Mouse (Mus musculus) megakaryocyte, embryonic 14.5 days (primary cell): ENCODE measurements around the gene Scn1b. TPM values are rescaled to one million over a fixed set of nuclear protein-coding genes. Genes with fewer than 3 reads are reported as not detected.

Experiments used
- H3K27me3 ChIP-seq: replicated peaks from 2 replicates; pipeline ENCODE3; 2012; ENCODE audit warnings: inconsistent platforms
- H3K36me3 ChIP-seq: replicated peaks from 2 replicates; pipeline ENCODE3; 2012; ENCODE audit warnings: low read length, inconsistent platforms, mixed read lengths
- H3K4me1 ChIP-seq: 2 replicates; pipeline ENCODE4 v1.6.1; 2012; ENCODE audit warnings: inconsistent platforms
- H3K4me3 ChIP-seq: replicated peaks from 2 replicates; pipeline ENCODE3; 2012; ENCODE audit warnings: moderate library complexity, mild to moderate bottlenecking, inconsistent platforms
- H3K9me3 ChIP-seq: 2 replicates; pipeline ENCODE4 v1.6.1; 2012; ENCODE audit warnings: inconsistent platforms
- FLI1 ChIP-seq: IDR thresholded peaks from 2 replicates; pipeline ENCODE4 v1.6.1; 2012; ENCODE audit warnings: low read length, inconsistent platforms, mixed read lengths
- GATA1 ChIP-seq: IDR thresholded peaks from 3 replicates; pipeline ENCODE4 v1.6.1; 2012; ENCODE audit warnings: mixed read lengths, low read length, inconsistent platforms, borderline replicate concordance
- polyA plus RNA-seq: library from polyadenylated mRNA; stranded (reverse); fragments of >175 nt; gene quantifications from 2 replicates; pipeline ENCODE4 v1.2.3, GENCODE M21; 2012; ENCODE audit warnings: low replicate concordance; ENCODE audit not compliant: insufficient read depth

Gene Scn1b
- 8.8 and 28.4 TPM in 2 replicates for polyA plus RNA-seq

DNA sequence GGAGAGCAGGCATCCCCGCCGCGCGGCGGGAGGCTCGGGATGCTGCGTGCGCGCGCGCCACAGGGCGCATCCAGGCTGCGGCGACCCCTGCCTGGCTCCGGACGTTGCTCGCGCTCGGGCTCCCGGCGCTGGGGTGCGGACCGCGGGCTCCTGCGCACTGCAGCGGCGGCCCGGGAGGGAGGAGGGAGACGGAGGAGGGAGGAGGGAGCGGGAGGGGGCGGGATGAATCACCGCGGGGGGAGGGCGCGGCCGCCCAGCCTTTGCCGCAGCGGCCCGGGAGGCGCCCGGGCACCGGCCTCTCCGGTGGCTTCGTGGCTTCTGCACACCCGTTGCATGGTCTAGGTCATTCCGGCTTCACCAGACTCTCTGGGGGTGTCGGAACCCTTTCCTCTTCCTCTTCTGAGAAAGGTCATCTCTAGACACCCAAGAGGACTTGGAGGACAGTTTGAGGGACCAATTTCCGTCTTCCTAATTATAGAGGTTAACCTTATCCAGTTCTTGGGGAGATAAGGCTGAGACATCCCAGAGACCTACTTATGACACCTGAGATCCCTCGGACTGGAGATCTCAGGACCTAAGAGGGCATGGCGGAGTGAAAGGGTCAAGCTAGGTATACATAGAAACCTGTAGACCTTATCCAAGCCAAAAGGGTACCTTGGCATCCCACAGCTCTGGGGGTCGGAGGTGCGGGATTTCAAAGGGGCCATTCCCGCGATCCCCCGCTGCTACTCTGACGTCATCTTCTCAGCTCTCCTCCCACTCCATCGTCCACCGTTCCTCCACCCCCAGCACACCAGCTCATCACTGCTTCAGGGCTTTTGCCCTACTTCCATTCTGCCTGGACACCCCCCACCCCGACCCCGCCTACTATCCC, at the start of gene Scn1b:
Scn1b (minus strand) TSS at position 153 of the 874 bp plus-strand sequence.
- Histone ChIP-seq H3K27me3 (peaks cover 52% of the 10 kb centered on the region), H3K4me1 (peaks cover 53% of the 10 kb centered on the region), H3K9me3 (no peaks in the 10 kb centered on the region), H3K4me3 (peak within 1 kb of the TSS; percentile 91), H3K36me3 (peaks cover 43% of the 10 kb centered on the region)
- TF ChIP-seq GATA1 (no peak), FLI1 (no peak)

GRCm38 (mm10) chr7:31175096-31175495, 48.3 kb upstream of the Scn1b start:
- Histone ChIP-seq H3K27me3 (peaks cover 9% of the 10 kb centered on the region), H3K4me3 (no peak overlapping the region), H3K36me3 (no peaks in the 10 kb centered on the region), H3K9me3 (0 out of 2 replicates have a peak, but pooled peaks cover 4% of the 10 kb centered on the region), H3K4me1 (peaks cover 49% of the 10 kb centered on the region)
- TF ChIP-seq GATA1 (no peak), FLI1 (no peak)

DNA sequence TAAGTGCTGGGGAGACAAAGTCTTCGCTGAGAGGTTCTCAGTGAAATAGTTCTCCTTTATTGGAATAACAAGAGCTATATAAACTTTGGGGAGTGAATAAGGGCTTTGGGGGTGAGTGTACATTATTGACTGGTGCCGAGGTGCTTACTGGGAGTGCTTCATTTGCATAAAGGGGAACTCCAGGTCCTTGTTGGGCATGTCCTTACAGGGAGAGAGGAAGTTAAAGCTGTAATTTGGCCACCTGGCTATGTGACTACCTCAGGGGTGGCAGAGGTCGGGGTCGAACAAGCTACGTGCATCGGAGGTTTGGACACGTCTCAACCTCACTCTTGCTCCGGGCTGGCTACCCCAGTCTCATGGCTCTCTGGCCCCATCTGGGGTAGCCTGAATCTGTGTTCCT, 47.7 kb upstream of the Scn1b start:
- no peak for TF ChIP-seq GATA1
- TF ChIP-seq FLI1: no peak

GRCm38 (mm10) chr7:31172238-31172637, 45.4 kb upstream of the Scn1b start:
- H3K27me3 ChIP-seq: peaks cover 2% of the 10 kb centered on the region
- peaks cover 70% of the 10 kb centered on the region for H3K4me1 ChIP-seq
- TF ChIP-seq GATA1 (no peak), FLI1 (no peak)
- H3K36me3 ChIP-seq: no peaks in the 10 kb centered on the region
- no peak overlapping the region for H3K4me3 ChIP-seq
- H3K9me3 ChIP-seq: no peaks in the 10 kb centered on the region

More for the DNA sequence above, 47.7 kb upstream of the Scn1b start:
- Histone ChIP-seq H3K4me1 (peaks cover 56% of the 10 kb centered on the region), H3K4me3 (no peak overlapping the region), H3K27me3 (peaks cover 9% of the 10 kb centered on the region), H3K9me3 (0 out of 2 replicates have a peak, but pooled peaks cover 4% of the 10 kb centered on the region), H3K36me3 (no peaks in the 10 kb centered on the region)

- H3K36me3 ChIP-seq: no peaks in the 10 kb centered on the region
- H3K9me3 ChIP-seq: peaks cover 14% of the 10 kb centered on the region
- TF ChIP-seq GATA1 (no peak), FLI1 (no peak)
- H3K4me3 ChIP-seq: no peak overlapping the region
- peaks cover 60% of the 10 kb centered on the region for H3K4me1 ChIP-seq
- H3K27me3 ChIP-seq: no peaks in the 10 kb centered on the region
Observed at GRCm38 (mm10) chr7:31170520-31170919, 43.7 kb upstream of the Scn1b start.

- TF ChIP-seq GATA1 (peak; percentile 74; the same call in 1 of the 3 replicates), FLI1 (peak; percentile 60; the same call in 1 of the 2 replicates)
- peaks cover under 1% of the 10 kb centered on the region for H3K27me3 ChIP-seq
- H3K9me3 ChIP-seq: peaks cover 14% of the 10 kb centered on the region
- H3K4me3 ChIP-seq: peak overlapping the region; percentile 75
- H3K36me3 ChIP-seq: no peaks in the 10 kb centered on the region
- H3K4me1 ChIP-seq: peaks cover 63% of the 10 kb centered on the region
Observed at GRCm38 (mm10) chr7:31168412-31168811, 41.6 kb upstream of the Scn1b start.

- Histone ChIP-seq H3K4me1 (peaks cover 72% of the 10 kb centered on the region), H3K9me3 (peaks cover 15% of the 10 kb centered on the region), H3K27me3 (peaks cover 2% of the 10 kb centered on the region), H3K4me3 (no peak overlapping the region), H3K36me3 (no peaks in the 10 kb centered on the region)
- TF ChIP-seq GATA1 (no peak), FLI1 (no peak)
Observed at GRCm38 (mm10) chr7:31164748-31165147, 37.9 kb upstream of the Scn1b start.

GRCm38 (mm10) chr7:31163666-31164577, 37.1 kb upstream of the Scn1b start:
- Histone ChIP-seq H3K36me3 (no peaks in the 10 kb centered on the region), H3K4me1 (peaks cover 70% of the 10 kb centered on the region), H3K4me3 (no peak overlapping the region), H3K27me3 (peaks cover 2% of the 10 kb centered on the region), H3K9me3 (peaks cover 20% of the 10 kb centered on the region)
- TF ChIP-seq FLI1 (no peak), GATA1 (no peak)

- peaks cover 20% of the 10 kb centered on the region for H3K9me3 ChIP-seq
- H3K36me3 ChIP-seq: no peaks in the 10 kb centered on the region
- H3K27me3 ChIP-seq: peaks cover 2% of the 10 kb centered on the region
- H3K4me1 ChIP-seq: peaks cover 63% of the 10 kb centered on the region
- TF ChIP-seq FLI1: no peak
- no peak for TF ChIP-seq GATA1
- H3K4me3 ChIP-seq: no peak overlapping the region
Observed at GRCm38 (mm10) chr7:31162324-31162723, 35.5 kb upstream of the Scn1b start.

DNA sequence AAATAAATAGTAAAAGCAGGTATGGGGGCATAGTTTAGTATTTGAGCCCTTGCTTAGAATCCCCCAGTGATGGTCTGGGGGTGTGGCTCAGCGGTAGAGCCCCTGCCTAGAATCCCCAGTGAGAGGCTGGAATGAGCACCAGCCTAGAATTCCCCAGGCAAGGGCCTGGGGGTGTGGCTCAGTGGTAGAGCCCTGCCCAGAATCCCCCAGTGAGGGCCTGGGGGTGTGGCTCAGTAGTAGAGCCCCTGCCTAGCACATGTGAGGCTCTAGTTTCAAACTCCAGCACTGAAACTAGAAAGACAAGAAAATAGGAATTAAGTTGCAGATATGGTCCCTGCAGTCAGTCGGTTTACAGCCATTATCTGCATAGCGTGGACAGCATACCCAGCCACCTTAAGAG, 35.0 kb upstream of the Scn1b start:
- TF ChIP-seq GATA1 (no peak), FLI1 (no peak)
- peaks cover 68% of the 10 kb centered on the region for H3K4me1 ChIP-seq
- H3K36me3 ChIP-seq: no peaks in the 10 kb centered on the region
- no peak overlapping the region for H3K4me3 ChIP-seq
- peaks cover 2% of the 10 kb centered on the region for H3K27me3 ChIP-seq
- peaks cover 19% of the 10 kb centered on the region for H3K9me3 ChIP-seq
